Mouse (Mus musculus) common myeloid progenitor, adult 5-6 weeks (primary cell): Measurements from ENCODE around the gene Arl4d. TPM values are rescaled to one million over a fixed set of nuclear protein-coding genes. Genes with fewer than 3 reads are reported as not detected.

Experiments used
- ATAC-seq: replicated peaks from 2 replicates; pipeline ENCODE4 v1.8.0; 2016; ENCODE audit warnings: low read depth, mild to moderate bottlenecking, moderate TSS enrichment, inconsistent platforms; ENCODE audit not compliant: poor library complexity, severe bottlenecking
- total RNA-seq: library from RNA; stranded (forward); fragments of 200-1000, 187-1606 nt; gene quantifications from 2 replicates; pipeline ENCODE4 v1.2.3, GENCODE M21; 2017

Arl4d gene
- total RNA-seq, 1 experiment from 2014 or later: 1.5 TPM

DNA sequence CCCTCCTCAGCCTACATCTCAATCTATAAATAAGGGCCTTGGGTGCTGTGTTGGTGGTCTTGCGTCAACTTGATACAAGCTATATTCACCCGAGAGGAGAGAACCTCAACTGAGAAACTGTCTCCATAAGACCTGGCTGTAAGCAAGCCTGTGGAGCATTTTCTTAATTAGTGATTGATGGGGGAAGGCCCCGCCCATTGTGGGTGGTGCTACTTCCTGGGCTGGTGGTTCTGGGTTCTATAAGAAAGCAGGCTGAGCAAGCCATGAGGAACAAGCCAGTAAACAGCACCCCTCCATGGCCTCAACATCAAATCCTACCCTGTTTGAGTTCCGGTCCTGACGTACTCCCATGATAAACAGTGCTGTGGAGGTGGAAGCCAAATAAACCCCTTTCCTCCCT lies 8.8 kb downstream of the Arl4d start:
- ATAC-seq: no peak

DNA sequence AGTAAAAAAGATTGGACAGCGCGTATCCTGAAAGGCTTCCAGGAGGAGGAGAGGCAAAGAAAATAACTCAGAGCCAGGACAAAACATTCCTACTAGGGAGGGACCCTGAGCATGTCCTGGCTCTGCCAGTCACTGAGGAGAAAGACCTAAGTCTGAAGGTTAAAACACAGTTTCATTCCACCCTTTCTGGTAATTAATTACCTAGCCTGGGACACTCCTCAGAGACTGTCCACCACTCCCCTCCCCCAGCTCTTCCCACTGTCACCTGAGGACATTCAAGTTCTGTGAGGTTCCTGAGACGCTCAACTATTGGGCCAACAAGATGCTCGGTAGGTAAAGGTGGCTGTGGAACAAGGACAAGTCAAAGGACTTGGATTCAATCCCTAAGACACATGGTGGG lies 10.0 kb downstream of the Arl4d start:
- no peak for ATAC-seq

DNA sequence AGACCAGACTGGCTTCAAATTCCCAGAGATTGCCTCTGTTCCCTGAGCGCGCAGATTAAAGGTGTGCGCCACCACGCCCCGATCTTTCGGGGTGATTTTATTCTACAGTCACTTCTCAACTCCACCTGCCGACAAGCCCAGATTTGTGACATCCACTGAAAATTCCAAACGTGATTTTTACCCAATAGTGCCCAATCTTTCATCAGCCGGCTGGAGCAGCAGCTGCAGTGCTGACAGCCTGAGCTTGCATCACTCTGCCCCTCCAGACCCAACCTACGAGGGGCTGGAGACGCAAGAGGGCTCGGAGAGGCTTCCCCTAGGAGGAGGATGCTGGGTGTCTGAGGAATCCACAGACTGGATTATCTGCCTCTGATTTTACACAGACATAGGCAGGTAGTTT lies 12.3 kb downstream of the Arl4d start:
- ATAC-seq: no peak

DNA sequence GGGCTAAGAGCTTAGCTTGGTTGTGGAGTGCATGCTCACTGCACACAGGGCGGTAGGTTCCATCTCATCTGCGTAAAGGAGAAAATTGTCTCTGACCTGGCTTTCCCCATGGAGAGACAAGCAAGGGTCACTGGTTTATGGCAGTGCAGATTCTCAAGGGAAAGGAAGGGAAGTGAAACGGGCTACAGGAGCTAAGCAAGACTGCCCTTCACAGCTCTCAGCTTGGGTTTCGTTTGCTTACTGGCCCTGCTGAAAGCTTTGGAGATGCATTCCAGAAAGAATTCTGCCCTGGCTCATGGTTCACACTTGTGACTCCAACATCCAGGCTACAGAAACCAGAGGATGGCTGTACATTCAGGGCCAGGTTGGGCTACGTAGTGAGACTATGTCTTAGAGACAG lies 13.4 kb downstream of the Arl4d start:
- no peak for ATAC-seq

DNA sequence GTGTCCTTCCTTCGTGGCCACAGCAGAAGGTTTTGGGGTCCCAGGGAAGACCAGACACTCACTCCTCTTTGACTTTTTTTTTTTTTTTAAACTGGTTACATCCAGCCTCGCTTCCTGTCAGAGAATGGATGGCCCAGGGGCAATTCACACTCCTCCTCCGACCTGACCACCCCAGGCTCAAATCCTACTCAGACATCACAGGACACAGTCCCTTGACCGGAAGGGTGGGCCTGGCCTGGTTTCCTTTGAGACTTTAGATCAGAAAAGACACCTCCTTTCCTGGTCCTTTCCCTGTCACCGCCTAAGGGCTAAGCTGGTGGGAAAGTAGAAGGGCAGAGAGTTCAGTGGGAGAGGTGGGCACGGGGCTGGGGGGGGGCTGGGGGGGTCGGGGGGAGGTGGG lies 14.6 kb downstream of the Arl4d start:
- no peak for ATAC-seq

DNA sequence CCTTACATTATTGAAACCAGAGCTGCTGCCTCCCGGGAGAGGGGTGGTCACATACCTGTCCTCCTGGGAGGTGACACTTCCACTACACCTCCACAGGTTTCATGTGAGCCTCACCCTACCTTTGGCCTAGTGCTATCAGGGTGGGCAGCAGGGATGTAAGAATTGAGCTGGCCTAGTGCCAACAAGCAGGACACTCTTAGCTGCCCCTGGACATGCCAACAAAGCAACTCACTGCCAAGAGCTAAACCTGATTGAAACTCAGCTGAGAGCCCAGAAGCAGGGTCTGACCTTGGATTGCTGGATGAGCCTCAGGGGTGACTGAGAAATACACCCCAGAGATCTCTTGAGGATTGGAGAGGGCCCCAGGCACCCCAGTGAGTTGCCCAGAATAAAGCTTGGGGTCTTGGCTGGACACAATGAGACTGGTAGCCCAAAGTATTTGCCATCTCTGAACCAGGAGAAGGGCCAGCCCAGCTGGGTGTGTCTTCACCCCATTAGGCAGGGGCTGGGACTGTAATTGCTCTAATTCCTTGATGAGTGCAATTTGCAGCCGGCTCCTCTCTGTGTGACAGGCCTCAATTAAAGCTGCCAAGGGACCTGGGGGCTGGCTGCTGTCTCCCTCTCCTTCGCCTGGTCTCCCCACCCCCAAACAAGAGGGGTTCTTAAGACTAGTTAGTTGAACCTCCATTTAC lies 15.4 kb downstream of the Arl4d start:
- no peak for ATAC-seq

DNA sequence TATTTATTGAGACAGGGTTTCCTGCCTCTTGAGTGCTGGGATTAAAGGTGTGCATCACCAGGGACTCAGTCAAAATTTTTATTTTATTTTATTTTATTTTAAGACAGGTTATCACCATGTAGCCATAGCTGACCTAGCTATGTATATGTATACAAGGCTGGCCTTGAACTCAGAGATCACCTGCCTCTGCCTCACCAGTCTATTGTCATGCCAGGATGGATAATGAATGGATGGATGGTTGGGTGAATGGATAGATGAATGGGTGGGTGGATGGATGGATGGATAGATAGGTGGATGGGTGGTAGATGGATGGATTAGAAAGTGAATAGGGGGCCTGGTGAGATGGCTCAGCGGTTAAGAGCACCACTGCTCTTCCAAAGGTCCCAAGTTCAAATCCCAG lies 16.6 kb downstream of the Arl4d start:
- no peak for ATAC-seq

DNA sequence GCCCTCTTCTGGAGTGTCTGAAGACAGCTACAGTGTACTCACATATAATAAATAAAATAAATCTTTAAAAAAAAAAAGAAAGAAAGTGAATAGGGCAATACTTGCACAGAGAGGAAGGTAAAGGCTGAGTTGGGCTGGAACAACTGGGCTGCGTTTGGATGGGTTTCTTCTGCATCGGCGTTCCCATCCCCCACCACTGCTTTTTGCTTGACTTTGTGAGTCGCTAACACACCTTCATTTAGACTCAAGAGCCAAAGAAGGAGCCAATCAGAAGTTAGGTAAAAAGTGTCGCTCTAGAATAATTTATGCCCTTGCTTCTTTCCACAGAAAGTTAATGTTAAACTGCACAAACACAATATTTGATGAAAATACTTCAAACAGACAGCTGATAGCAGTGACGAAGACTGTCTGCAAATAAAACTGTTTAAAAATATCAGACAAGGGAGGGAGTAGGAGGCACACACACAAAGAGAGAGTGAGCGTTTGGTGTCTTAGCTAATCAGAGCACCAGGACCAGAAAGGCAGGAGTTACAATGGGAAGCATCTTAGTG lies 17.1 kb downstream of the Arl4d start:
- no peak for ATAC-seq

DNA sequence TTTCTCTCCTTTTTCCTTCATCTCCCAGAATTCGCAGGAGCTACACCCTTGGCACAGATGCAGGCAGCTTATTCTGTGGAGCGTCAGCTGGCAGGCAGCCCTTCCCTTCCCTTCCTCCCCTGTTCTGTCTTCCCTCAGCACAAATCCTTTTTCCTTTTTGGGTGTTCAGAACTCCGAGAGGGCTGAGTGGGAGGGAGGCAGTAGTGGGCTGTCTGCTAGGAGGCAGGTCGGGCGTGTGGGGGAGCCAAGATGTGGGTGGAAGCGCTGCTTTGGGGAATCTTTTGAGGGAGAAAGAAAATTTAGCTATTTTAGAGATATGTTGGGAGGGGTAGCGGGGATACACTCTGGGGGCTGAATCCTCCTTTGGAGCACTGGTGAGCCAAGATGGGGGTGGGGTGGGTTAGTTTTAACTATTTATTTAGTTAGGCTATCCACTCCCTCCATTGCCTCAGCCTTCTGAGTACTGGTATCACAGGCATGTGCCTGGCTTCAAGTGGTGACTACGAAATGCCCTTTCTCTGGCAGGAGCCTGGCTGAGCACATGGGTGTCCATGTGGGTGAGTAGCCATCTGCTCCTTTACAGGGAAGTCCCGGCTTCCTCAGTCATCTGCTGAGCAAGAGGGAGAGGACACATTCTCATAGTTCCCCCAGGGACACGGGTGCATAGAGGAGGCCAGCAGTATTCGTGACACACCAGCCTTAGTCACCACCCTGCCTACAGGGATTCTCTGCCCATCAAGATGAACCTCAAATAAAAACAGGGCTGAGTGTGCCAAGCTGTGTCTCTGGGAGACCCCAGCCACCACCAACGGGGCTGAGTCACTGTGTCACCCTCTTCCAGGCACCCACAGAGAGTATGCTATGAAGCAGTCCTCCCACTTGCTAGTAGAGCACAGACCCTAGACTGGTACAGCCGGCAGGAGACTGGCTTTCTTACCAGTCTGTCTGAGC lies 22.3 kb downstream of the Arl4d start:
- ATAC-seq: no peak

DNA sequence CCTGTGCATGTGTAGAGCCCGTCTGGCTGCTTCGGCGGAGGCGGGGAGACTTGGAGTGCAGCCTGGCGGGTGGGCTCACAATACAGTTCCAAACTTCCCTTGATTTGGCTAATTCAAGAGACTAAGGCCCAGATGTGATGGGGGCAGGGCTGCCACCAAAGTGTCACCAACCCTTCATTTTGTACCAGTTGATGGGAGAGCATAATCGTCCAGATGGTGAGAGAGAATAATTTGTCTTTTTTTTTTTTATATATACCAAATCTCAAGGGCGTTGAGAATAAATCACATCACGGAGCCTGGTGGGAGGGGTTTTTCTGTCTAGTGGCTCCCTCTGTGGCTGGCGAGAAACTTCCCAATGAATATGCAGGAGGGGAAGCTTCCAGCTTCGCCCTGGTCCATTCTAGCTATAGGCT lies 24.4 kb downstream of the Arl4d start:
- no peak for ATAC-seq

DNA sequence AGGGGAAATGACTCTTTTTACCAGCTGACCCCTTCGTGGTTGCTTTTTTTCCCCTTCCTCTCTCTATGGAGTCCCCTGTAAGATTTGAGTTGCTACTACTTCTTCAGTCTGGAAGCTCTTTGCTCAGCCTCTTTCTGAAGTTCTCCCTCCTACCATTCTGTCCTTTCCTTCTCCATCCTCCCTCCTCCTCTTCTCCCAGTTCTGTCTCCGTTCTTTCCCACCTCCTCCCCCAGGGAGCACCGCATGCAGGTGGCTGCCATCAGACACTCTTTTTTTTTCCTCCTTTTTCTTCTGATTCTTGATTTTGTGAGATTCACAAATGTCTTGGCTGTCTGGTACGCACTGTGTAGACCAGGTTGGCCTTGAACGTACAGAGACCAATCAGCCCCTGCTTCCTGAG lies 25.0 kb downstream of the Arl4d start:
- ATAC-seq: no peak

DNA sequence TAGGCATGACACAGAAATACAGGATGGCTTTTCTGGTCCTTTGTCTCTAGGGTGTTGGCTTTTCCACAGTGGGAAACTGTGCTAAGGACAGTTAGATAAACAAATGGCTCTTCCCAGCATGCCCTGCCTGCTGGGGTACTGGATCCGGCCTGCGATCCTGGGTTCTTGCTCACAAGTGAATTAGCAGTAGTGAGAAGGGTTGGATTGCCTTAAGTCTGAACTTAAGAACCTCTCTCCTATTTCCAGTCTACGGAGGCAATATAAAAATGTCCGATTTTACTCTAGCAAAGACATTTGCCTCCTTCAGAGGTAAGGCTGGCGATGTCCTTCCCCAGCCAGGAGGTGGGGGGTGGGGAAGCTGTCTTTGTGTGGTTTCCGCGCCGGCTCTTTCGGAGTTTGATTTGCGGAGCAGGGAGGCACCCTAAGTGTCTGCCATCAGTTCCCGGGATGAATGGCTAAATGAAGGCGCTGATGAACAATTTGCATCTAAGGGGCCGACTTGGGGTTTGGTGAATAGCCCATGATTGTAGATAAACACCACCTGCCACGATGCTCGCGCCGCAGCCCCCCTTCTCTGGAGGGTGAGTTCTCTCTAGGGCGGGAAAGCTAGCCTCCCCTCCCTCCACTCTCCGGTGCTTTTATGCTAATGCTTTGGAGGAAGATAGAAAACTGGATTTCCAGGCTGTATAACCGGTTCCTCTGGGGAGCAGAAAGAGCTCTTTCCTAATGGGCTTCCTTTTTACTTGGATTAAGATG lies 30.7 kb downstream of the Arl4d start:
- ATAC-seq: no peak

DNA sequence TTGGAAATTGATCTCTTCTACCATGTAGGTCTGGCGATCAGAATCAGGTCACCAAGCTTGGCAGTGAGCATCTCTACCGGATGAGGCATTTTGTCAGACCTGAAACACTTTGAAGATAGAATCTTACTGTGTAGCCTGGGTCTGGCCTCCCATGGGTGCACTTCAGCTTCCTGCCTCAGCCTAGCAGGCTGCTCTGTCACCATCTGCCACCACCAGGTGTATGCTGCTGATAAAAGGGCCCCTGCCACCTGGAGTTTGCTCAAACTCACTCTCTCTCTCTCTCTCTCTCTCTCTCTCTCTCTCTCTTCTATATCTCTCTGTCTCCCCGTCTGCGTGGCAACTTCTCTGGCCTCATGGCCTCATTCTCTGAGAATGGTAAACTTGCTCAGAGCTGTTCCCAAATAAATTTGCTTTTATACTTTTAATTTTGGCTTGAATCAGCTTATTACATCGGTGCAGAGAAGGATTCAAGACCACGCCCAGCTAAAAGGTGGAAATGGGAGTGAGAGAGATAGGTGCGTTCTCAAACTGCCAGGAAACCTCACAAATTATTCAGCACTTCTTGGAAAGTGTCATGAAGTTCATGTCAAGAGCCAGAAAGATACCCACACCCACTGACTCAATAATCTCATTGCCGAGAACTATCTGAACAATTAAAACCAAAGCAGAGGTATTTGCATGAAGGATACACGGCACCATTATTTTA lies 32.0 kb downstream of the Arl4d start:
- ATAC-seq: no peak

DNA sequence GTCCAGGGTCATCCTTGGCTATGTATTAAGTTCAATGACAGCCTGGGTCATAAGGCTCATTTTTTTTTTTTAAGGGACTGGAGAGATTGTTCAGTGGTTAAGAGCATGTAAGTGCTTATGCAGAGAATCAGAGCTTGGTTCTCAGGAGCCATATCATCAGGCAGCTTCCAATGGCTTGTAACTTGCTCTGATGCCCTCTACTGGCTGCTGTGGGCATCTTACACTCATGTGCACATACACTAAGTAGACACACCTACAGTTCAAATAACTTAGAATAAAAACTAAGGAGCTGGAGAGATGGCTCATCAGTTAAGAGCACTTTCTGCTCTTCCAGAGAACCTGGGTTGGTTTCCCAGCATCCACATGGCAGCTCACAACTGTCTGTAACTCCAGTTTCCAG lies 32.8 kb downstream of the Arl4d start:
- ATAC-seq: no peak

DNA sequence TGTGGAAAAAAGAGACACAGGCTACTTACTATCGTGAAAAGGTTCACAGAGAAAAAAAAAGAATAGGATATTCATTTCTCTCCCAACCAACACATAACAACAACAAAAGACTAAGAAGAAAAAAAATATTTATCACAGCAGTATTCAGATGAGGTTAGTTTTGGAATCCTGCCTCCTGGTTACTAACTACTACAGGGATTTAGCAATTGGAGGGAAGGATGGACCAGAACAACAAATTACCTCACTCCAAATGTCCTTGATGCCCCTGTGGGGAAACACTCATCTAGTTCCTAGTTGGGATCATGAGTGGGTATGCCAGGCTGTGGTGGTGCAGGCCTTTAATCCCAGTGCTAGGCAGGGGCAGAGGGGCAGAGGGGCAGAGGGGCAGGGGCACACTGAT lies 34.2 kb downstream of the Arl4d start:
- ATAC-seq: no peak

DNA sequence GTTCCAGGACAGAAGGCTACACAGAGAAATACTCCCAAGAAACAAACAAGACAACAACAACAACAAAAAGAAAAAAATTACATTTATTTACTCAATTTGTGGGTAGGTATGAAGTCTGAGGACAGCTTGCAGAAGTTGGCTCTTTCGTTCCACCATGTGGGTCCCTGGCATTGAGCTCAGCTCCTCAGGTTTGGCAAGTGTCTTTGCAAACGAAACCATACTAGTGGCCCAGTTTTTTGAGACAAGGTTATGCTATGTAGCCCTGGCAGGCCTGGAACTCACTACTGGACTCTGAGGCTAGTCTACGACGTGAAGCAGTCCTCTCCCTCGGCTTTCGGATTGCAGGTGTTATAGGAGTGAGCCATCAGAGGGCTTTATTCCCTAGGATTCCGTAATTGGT lies 34.6 kb downstream of the Arl4d start:
- ATAC-seq: no peak

DNA sequence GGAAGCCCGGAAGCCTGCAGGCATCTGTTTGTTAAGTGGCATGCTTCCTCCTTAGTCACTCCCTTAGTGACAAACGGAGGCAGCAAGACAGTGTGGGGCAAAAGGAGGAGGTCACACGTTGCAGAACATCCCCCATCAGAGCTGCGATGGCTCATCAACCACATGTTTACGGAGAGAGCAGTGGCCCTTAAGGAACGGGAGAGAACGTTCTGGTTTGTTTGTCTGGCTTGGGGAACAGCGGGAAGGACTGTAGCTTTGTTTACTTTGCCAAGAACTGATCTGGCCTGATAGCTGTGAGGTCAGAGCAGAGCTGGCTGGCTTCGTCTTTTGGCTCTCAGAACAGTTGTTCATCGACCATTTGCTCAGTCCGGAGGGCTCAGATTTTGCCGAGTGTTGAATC lies 35.1 kb downstream of the Arl4d start:
- no peak for ATAC-seq

DNA sequence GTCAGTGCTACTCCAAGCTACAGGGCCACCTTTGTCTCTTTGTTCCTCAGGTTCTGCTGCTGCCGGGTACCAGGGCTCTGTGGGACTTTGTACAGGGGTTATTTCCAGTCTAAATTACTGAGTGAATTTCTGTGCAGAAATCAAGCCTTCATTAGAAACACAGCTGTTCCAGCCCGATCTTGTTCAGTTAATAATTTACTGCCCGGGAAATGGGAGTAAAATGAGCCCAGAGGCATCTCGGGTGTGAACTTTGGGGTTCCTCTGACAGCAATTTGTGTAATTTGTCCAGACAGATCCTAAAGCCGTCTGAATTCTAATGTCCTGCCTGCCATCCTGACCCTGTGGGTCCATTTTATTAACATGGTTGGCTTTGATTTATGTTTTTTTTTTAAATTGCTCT lies 38.7 kb downstream of the Arl4d start:
- ATAC-seq: no peak

DNA sequence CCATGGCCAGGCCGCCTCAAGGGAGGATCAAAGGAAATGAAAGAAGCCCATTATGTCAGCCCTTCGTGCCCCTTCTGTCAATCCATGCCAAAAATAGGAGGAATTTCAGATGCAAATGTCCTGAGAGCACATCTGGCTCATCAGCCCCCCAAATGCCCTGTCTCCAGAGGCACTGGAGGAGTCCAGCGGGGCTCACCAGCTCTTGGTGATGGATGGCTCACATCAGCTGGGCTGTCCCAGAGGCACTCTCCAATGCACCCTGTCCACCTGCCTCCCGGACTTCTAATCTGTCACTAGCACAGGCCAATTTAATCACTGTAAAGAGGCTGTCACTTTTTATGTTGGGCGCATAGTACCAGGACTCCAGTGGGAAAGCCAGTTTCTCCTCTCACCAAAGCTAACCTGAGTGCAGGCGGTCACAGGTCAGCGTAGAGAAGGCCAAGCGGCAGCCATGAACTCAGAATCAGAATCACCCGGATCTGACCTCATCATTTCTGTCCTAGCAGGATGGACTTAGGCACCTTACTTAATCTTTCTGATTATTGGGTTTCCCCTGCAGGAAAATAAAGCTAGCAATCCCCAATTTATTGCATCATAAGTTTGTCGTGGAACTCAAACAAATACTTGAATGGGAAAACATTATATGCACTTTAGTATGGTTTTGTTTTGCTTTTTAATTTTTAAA lies 41.6 kb downstream of the Arl4d start:
- ATAC-seq: no peak
